Mouse (Mus musculus): ENCODE data around the gene Olfr809.

Gene Olfr809

GRCm38 (mm10) chr10:129774338-129774737, at the start of gene Olfr809:
Olfr809 (plus strand) TSS chr10:129774638.
- DNase-seq (ENCODE audit: low spot score in 2 of 2) = no peak

- no peak for DNase-seq (ENCODE audit: low spot score in 2 of 2)
Measured at GRCm38 (mm10) chr10:129729275-129729674, 45.2 kb upstream of the Olfr809 start, which contains the start of gene Olfr805. Olfr805 (minus strand) TSS chr10:129729375.

GRCm38 (mm10) chr10:129741821-129742220, 32.6 kb upstream of the Olfr809 start, which contains the start of gene Olfr806:
Olfr806 (minus strand) TSS chr10:129741921.
- no peak for DNase-seq (ENCODE audit: low spot score in 2 of 2)

- DNase-seq (ENCODE audit: low spot score in 2 of 2) = no peak
Measured at GRCm38 (mm10) chr10:129757693-129758092, 16.7 kb upstream of the Olfr809 start, which contains the start of gene Olfr807. Olfr807 (minus strand) TSS chr10:129757793.

GRCm38 (mm10) chr10:129765182-129765581, 9.3 kb upstream of the Olfr809 start, which contains the start of gene Olfr808:
Olfr808 (plus strand) TSS chr10:129765482.
- no peak for DNase-seq (ENCODE audit: low spot score in 2 of 2)

GRCm38 (mm10) chr10:129778123-129778522, 3.7 kb downstream of the Olfr809 start:
- no peak for DNase-seq (ENCODE audit: low spot score in 2 of 2)

GRCm38 (mm10) chr10:129794817-129795216, 20.4 kb downstream of the Olfr809 start, which contains the start of gene Olfr810:
Olfr810 (minus strand) TSS chr10:129794917.
- DNase-seq (ENCODE audit: low spot score in 2 of 2) = no peak

- DNase-seq (ENCODE audit: low spot score in 2 of 2) = no peak
Measured at GRCm38 (mm10) chr10:129804296-129804695, 29.9 kb downstream of the Olfr809 start, which contains the start of gene Olfr811. Olfr811 (minus strand) TSS chr10:129804396.
